ENCODE assay signal across 8 mouse cellular contexts in the genomic region with DNA sequence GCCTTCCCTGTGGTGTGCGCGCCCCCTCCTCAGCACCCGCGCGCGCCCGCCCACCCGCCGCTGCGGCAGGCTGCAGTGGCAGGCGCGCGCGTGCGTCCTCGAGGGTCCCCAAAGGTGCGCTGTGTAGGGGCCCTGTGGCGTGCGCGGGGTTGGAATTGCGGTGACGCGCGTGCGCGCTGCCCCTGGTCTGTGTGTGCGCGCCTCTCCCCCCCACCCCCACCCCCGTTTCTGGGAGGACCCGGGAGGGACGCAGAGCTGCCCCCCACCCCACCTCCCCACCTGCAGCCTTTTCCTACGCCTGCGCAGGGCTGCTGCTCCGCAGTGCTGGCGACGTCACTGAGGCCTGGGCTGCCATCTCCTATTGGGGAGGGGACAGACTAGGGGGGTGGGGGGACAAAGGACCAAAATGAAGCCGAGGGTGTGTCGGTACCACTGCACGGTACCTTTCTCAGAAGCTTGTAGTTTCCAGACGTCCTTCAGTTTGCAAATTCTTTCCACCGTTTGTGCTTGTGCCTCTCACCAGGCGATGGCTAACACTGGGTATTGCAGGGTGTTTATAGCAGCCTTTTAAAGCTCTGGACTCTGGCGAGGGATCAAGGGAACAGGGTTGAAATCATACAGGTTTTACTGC. TPM values are rescaled to one million over a fixed set of nuclear protein-coding genes. Genes with fewer than 3 reads are reported as not detected.
DNase-seq lines count a peak whose midpoint lies in the region; ATAC-seq lines count a peak whose summit lies in the region.

A gene (minus strand): TSS at position 542 of the 631 bp plus-strand sequence.

- WGBS in hindbrain, embryonic 11.5 days: under 1% methylated on average over 36 of the region's 43 CpGs

- peak within 1 kb of the TSS; percentile 98 for H3K27ac ChIP-seq in hindbrain, embryonic 11.5 days (ENCODE audit: low read depth, low read length)

- no peaks in the 10 kb centered on the region for H3K27me3 ChIP-seq in hindbrain, embryonic 11.5 days (ENCODE audit: control insufficient read depth, insufficient read depth, low read length)

- H3K9me3 ChIP-seq in hindbrain, embryonic 11.5 days (ENCODE audit: control insufficient read depth, low read length): no peaks in the 10 kb centered on the region

- H3K9ac ChIP-seq in hindbrain, embryonic 11.5 days (ENCODE audit: low read depth, low read length): peak within 1 kb of the TSS; percentile 95

- ATAC-seq in hindbrain, embryonic 11.5 days (ENCODE audit: low FRiP score): peak; percentile 89

- H3K36me3 ChIP-seq in hindbrain, embryonic 11.5 days (ENCODE audit: control insufficient read depth, insufficient read depth, low read length): no peaks in the 10 kb centered on the region

- peak within 1 kb of the TSS; percentile 94 for H3K4me3 ChIP-seq in hindbrain, embryonic 11.5 days (ENCODE audit: low read depth, low read length)

- no peaks in the 10 kb centered on the region for H3K4me1 ChIP-seq in hindbrain, embryonic 11.5 days (replicated peaks; ENCODE audit: control insufficient read depth, insufficient read depth, low read length)

- peak within 1 kb of the TSS; percentile 50 for H3K4me2 ChIP-seq in hindbrain, embryonic 11.5 days (replicated peaks; ENCODE audit: low read depth, low read length)

- peak; percentile 87 for DNase-seq in embryo, embryonic 10 days (ENCODE audit: low spot score)
- no peak for DNase-seq in embryo, embryonic 10.5 days (ENCODE audit: low spot score)
- DNase-seq in c-Kit-positive CD71-negative TER-119-negative erythroid progenitor cells, embryonic 14.5 days (ENCODE audit: low read depth): peak; percentile 36
- peak; percentile 91 for DNase-seq in forelimb bud, embryonic 11.5 days (ENCODE audit: low read depth, low spot score)
- peak; percentile 90 for DNase-seq in hindbrain, embryonic 11.5 days (ENCODE audit: low spot score)
- DNase-seq in layer of hippocampus, postnatal 25 days (ENCODE audit: extremely low spot score in 1 of 2, low spot score in 1 of 2): peak; percentile 21 to 55
- peak; percentile 63 to 72 for DNase-seq in lung, postnatal 4 days
- peak; percentile 58 for DNase-seq in skeletal muscle tissue, adult 2 months (ENCODE audit: low read depth, low spot score)

RNA-seq across cellular contexts. Expression of the gene that starts here (rescaled TPM):
- 77.0 and 90.9 TPM in 2 replicates for polyA plus RNA-seq in hindbrain, embryonic 11.5 days (2014; fragmentation: Nextera tagmentation; extraction: Ambion mirVana)
- total RNA-seq in layer of hippocampus, postnatal 25 days (2021): 10 to 100 TPM; 40.2 to 40.9 TPM
